Mouse (Mus musculus) heart, postnatal 0 days (tissue): ENCODE measurements around the gene Morc2a.

Source experiments
- CTCF ChIP-seq: IDR thresholded peaks from 2 replicates; pipeline ENCODE4 v1.5.1; 2016; ENCODE audit warnings: antibody characterized with exemption, control low read depth, low read depth
- EP300 ChIP-seq: IDR thresholded peaks from 2 replicates; pipeline ENCODE4 v1.6.1; 2016; ENCODE audit warnings: antibody characterized with exemption, low read depth

DNA sequence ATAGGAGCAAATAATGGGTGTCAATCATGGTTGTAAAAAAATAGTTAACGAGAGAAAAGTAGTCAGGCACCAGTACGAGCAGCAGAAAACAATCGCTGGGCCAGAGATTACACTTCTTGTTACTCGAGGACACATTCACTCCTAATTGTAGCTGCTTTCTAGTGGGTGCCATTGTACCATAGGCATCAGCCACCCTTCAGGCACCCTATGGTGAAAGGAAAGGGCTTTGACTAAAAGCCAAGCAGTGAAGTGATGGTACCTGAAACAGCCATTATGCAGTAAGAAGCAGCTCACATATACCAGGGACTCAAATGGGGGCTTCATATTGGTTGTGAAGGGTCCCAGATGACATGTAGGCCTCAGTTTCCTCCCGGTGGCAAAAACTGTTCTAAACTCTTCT, 1.3 kb upstream of the Morc2a start:
- no peak for TF ChIP-seq EP300
- no peak for TF ChIP-seq CTCF
